ENCODE assay signal across 14 mouse cellular contexts in the genomic region with DNA sequence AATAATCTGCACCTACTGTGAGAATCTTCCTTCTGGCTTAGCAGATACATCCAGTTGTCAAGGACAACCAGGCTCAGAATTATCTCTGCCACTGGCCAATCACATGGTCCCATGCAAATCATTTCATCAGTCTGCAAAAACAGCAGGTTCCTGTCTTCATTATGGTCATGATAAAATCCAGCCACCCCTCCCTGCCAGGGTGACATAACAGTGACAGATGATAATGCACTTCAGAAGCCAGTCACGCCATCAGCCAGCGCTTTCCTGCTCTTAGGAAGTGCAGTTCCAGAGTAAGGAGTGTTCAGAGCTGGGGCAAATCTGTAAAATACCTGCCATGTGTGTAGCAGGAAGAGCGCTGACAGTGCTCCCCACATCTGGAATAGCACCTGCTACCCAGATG.
A peak's percentile ranks its signal among the peaks of the same experiment; 100 is the strongest.
DNase-seq lines count a peak whose midpoint lies in the region; ATAC-seq and TF ChIP-seq lines count a peak whose summit lies in the region.
"Had no signal": no experiment of that assay in that cellular context is flagged by ENCODE, and none has a peak within 500 bp of the region (broad histone marks: within the 10 kb centered on the region; RNA-seq: fewer than 3 reads in every experiment).

No protein-coding gene starts in this region.

- peaks cover 24% of the 10 kb centered on the region for H3K36me3 ChIP-seq in heart, embryonic 12.5 days
- peaks cover 14% of the 10 kb centered on the region for H3K36me3 ChIP-seq in hindbrain, embryonic 16.5 days (ENCODE audit: control insufficient read depth, insufficient read depth, low read length)

- peak overlapping the region; percentile 17; the same call in 1 of the 2 replicates for H3K27ac ChIP-seq in heart, embryonic 12.5 days (ENCODE audit: poor library complexity, severe bottlenecking)
- no peak overlapping the region for H3K27ac ChIP-seq in hindbrain, embryonic 16.5 days (ENCODE audit: low read depth, low read length)
- H3K27ac ChIP-seq: gastrocnemius, adult 2 months; intestine, embryonic 15.5 days; layer of hippocampus, adult 2 months; macrophage had no signal

- H3K4me1 ChIP-seq in heart, embryonic 12.5 days (replicated peaks) = peaks cover 65% of the 10 kb centered on the region
- peaks cover 9% of the 10 kb centered on the region for H3K4me1 ChIP-seq in hindbrain, embryonic 16.5 days (ENCODE audit: control insufficient read depth, insufficient read depth, low read depth, low read length)

- DNase-seq in heart, postnatal 25 days (ENCODE audit: low spot score) = no peak
- peak; percentile 56 for DNase-seq in 416B (ENCODE audit: low read depth)
- DNase-seq in brain, embryonic 14.5 days (ENCODE audit: low read depth) = peak; percentile 62
- DNase-seq in testis, postnatal 10 days (ENCODE audit: low spot score) = no peak
- no peak for DNase-seq in gastrocnemius, postnatal 36 days
- DNase-seq in cerebellum, adult 8-10 months = no peak
- DNase-seq: cerebellum, adult 2 months; gastrocnemius, adult 2 months; spleen, adult 18-20 months had no signal

- peak; percentile 51 for ATAC-seq in heart, embryonic 12.5 days (ENCODE audit: insufficient number of reproducible peaks, low FRiP score)
- peak; percentile 57 for ATAC-seq in hindbrain, embryonic 16.5 days
- ATAC-seq: intestine, embryonic 15.5 days had no signal

- H3K9me3 ChIP-seq in heart, embryonic 12.5 days (replicated peaks) = peaks cover 9% of the 10 kb centered on the region
- H3K9me3 ChIP-seq in hindbrain, embryonic 16.5 days (ENCODE audit: control insufficient read depth, low read length) = peaks cover 7% of the 10 kb centered on the region
- H3K9me3 ChIP-seq: intestine, embryonic 15.5 days had no signal

- no peak overlapping the region for H3K4me3 ChIP-seq in heart, embryonic 12.5 days
- no peak overlapping the region for H3K4me3 ChIP-seq in hindbrain, embryonic 16.5 days (ENCODE audit: low read length)
- H3K4me3 ChIP-seq: gastrocnemius, adult 2 months; intestine, embryonic 15.5 days; layer of hippocampus, adult 2 months had no signal

- H3K9ac ChIP-seq in heart, embryonic 12.5 days = no peak overlapping the region
- H3K9ac ChIP-seq in hindbrain, embryonic 16.5 days (ENCODE audit: low read depth, low read length) = no peak overlapping the region
- H3K9ac ChIP-seq: intestine, embryonic 15.5 days had no signal

- intact Hi-C loops in heart, postnatal 25 days (cut with DNase I) = no loop called here
- intact Hi-C loops in gastrocnemius, postnatal 36 days (cut with DNase I) = no loop called here

- WGBS in heart, embryonic 12.5 days = 18% methylated on average over 3 of the region's 3 CpGs
- WGBS in hindbrain, embryonic 16.5 days = 47% methylated on average over 3 of the region's 3 CpGs

- TF ChIP-seq POLR2A in brain, embryonic 14.5 days (IDR thresholded peaks at IDR 0.05; ENCODE audit: borderline replicate concordance, extremely low read depth, insufficient read depth, insufficient read length, poor library complexity, severe bottlenecking) = no peak

- H3K27me3 ChIP-seq in heart, embryonic 12.5 days (replicated peaks) = no peaks in the 10 kb centered on the region
- no peaks in the 10 kb centered on the region for H3K27me3 ChIP-seq in hindbrain, embryonic 16.5 days (replicated peaks; ENCODE audit: control insufficient read depth, insufficient read depth, low read length)
- H3K27me3 ChIP-seq: intestine, embryonic 15.5 days had no signal

- TF ChIP-seq CTCF in brain, embryonic 14.5 days (IDR thresholded peaks at IDR 0.05; ENCODE audit: borderline replicate concordance, extremely low read depth, insufficient read depth, insufficient read length) = no peak

- no peak overlapping the region for H3K4me2 ChIP-seq in heart, embryonic 12.5 days
- H3K4me2 ChIP-seq in hindbrain, embryonic 16.5 days (ENCODE audit: low read length) = no peak overlapping the region
- H3K4me2 ChIP-seq: intestine, embryonic 15.5 days had no signal

Comparison
In these comparisons a context has a peak if more than half of its experiments do, and no peak if none do; other contexts are left out.
1. DNase-seq: peak in 416B (single experiment) and brain, embryonic 14.5 days (single experiment); none in heart, postnatal 25 days (single experiment), testis, postnatal 10 days (single experiment), gastrocnemius, postnatal 36 days (0 of 2) and cerebellum, adult 8-10 months (single experiment).